Mouse (Mus musculus) heart, postnatal 0 days (tissue): Measurements from ENCODE around the gene Gm21915.

Experiments used
- CTCF ChIP-seq: IDR thresholded peaks from 2 replicates; pipeline ENCODE4 v1.5.1; 2016; ENCODE audit warnings: antibody characterized with exemption, control low read depth, low read depth
- EP300 ChIP-seq: IDR thresholded peaks from 2 replicates; pipeline ENCODE4 v1.6.1; 2016; ENCODE audit warnings: antibody characterized with exemption, low read depth

DNA sequence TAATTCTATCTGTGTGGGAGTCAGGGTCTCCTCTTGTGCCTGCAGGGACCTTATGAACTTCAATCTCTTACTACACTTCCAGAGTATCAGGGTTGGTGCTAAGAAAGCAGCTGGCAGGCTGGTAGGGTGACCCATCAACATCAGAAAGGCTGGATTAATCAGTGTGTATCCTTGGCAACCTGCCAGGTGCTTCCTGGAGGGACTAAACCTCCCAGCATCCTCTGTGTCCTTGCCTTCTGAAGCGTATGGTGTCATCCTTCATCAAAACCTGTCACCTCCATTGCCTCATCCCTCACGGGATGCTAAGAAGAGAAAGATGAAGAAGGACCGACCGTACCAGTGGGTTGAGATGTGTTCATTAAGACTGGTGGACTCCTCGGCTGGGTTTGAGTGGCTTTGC is 23.4 kb downstream of the Gm21915 start:
- no peak for TF ChIP-seq CTCF
- no peak for TF ChIP-seq EP300
